Mouse (Mus musculus): ENCODE measurements around the gene Entpd2.
"Not testable (repeated sequence)": the region's sequence is repeated elsewhere in the genome, so short reads cannot be mapped to it uniquely, and the experiment has no call there.

Gene Entpd2

DNA sequence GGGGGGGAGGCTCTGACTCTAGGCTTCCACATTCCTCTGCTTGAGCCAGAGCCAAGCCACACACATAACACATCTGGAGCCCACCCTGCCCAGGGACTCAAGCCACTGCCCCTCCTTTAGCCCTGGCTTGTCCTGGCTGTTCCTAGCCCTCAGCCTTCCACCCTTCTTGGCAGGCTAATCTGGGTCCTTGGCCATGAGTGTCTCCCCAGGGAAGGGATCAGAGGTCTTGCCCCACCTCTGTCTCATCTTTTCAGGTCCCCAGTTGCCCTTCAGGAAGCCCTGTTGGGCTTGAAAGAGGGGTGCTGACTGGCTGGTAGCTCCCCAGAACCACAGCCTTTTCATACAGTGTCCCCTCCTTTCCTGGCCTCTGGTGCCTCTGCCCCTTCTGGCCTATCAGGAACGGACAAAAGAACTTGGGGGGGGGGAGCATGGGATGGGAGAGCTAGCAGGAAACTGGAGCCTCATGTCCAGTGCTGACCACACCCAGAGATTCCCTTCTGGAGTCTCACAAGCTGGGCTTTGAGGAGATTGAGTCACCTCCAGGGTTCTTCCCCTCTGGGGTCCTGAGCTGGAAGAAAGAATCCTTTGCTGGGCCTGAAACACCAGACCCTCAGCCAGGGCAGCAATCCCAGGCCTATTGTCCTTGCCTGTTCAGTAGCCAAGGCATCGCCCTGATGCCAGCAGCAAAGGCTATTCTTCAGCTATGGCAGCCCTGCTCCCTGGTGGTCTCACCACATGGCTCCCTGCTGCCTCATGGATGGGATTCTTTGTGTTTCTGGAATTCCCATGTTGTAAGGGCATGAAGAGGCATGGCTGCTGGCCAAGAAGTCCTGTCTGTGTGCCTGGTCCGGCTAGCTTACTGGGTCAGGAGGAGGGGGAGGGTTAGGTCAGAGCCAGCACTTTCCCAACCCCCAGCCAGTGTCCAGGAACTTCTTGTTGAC lies 1.1 kb upstream of the Entpd2 start:
- DNase-seq, result peak in 1 of 2 experiments; percentile 52

DNA sequence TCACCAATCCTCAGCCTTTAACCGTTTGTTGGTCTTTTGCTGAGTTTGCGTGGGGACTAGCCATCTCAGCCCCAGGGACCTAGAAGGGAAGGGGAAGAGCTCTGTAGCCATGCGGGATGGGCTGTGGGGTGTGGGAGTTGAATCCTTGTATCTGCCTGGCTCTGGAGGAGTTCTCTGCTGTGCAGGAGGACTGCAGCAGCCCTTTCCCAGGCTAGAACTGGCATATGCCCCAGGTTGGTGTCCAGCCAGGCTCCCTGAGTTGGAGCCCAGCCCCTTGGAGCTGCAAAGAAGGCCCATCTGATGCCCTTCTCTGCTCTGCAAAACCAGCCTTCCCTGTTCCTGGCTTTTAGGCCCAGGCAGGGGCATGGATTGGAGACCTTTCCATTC lies 916 bp downstream of the Entpd2 start:
- DNase-seq, result no peak

DNA sequence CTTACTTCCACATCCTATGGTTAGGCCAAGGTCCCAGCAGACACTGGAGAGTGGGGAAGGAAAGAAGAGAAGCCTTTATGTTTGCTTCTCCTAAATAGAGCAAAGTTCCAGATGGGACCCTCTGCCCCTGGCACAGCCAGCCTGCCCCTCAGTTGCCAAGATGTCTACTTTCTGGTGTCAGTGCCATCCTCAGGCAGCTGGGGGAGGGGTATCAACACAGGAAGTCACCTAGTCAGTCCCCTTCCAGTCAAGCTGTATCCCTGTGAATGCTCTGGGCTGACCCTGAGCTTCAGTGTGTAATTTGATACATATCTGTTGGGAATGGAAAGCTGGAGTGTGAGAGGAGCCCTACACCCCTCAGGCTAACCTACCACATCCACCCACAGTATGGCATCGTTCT lies 1.3 kb downstream of the Entpd2 start:
- no peak for DNase-seq

DNA sequence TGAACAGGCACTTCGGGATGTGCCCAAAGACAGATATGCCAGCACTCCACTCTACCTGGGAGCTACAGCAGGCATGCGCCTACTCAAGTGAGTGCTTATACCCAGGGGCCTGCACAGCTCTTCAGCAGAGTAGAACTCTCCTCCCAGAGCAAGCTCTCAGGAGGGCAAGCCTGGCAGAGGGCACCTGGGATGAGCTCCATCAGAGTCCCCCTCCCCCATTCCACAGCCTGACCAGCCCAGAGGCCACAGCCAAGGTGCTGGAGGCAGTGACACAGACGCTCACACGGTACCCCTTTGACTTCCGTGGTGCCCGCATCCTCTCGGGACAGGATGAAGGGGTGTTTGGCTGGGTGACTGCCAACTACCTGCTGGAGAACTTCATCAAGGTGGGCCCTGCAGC lies 2.4 kb downstream of the Entpd2 start:
- DNase-seq, result no peak

DNA sequence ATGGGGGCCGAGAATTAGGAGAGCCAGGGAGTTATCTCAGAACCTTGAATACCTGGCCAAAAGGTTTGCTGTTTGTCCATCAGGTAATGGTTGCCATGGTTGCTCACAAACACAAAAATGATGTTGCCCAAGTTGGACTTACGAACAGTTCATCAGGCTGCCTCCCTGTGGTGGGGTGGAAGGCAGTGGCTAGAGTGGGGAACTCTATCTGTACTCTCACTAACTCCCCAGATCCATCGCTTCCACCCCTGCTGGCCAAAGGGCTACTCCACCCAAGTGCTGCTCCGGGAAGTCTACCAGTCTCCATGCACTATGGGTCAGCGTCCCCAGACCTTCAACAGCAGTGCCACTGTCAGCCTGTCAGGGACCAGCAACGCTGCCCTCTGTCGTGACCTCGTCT lies 3.4 kb downstream of the Entpd2 start, which contains the start of gene Npdc1:
Gene Npdc1 (plus strand): TSS at position 301 of the 400 bp plus-strand sequence.
- no peak for DNase-seq

DNA sequence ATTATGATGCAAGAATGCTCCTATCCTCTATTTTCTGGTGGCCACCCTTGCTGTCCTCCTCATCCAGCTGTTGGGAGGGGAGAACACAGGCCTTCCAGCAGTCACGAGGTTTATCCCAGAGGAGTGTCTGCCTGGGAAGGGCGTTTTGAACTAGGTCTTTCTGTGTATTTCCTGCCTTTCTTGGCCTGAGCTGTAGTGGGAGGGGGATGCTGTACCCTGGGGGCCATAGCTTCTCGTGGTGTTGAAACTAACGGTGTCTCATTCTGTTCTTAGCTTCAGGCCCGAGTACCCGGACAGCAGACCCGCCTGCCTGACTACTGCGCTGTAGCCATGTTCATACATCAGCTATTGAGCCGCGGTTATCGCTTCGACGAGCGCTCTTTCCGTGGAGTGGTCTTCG lies 4.6 kb downstream of the Entpd2 start:
- DNase-seq, result no peak

DNA sequence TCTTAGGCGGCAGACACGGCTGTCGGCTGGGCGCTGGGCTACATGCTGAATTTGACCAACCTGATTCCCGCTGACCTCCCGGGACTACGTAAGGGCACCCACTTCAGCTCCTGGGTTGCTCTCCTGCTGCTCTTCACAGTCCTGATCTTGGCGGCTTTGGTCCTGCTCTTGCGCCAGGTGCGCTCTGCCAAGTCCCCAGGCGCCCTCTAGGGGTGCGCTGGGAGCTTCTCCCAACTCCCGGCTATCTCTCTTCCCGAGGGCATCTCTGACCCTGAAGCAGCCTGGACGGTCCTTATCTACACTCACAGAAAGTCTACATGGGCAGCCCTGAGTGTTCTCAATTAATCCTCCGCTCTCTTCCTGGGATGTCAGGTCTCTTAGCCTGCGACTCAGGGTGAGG lies 5.1 kb downstream of the Entpd2 start:
- peak; percentile 72 to 88 for DNase-seq

DNA sequence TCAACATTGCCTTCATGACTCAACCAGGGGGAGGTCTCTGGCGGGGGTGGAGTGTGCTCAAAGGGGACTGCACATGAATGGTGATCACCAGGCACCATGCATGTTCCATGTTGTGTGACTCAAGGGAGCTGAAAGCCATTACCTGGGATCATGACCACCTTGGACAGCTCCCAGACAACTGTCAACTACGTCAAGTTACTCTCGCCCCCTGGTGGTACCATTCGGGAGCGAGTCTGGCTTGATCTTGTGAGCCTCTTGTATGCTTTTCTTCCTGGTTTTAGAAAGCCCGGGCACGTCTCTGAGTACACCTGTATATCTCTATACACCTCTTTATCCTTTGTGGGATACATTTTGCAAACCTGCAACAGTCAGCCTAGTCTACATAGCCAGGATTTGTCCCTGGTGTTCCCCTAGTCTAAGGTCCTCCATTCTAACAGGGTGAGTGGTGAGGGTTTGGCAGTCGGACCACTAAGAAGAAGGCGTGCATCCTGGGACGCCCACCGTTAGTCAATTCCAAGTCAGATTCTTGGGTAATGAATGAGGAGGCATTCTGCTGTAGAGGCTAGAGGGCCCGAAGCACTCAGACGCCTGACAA lies 6.8 kb downstream of the Entpd2 start:
- DNase-seq, result peak; percentile 89 to 95

DNA sequence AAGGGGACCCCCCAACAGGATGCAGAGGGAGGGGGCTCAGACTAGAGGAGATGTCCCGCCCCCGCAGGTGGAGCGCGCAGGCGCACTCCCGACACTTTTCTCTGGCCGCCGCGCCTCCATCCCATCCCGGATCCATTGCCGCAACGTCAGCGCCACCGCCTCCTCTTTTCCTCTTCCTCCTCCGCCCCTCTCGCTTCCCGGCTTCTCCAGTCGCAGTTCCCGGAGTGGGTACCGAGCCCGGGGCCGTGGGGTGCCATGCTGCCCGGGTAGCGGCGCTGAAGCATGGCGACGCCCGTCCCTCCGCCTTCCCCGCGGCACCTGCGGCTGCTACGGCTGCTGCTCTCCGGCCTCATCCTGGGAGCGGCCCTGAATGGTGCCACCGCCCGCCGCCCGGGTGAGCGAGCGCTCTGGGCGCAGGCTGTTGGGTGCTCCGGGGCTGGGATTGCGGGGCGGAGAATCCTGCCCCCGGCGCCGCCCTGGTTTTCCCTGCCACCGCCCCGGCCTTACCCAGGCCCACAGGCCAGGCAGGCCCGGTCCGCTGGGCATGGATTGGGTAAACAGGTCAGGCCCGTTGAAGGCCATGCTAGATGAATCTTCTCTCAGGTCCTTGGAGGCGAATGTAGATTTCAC lies 7.4 kb downstream of the Entpd2 start:
- peak; percentile 76 to 80 for DNase-seq

DNA sequence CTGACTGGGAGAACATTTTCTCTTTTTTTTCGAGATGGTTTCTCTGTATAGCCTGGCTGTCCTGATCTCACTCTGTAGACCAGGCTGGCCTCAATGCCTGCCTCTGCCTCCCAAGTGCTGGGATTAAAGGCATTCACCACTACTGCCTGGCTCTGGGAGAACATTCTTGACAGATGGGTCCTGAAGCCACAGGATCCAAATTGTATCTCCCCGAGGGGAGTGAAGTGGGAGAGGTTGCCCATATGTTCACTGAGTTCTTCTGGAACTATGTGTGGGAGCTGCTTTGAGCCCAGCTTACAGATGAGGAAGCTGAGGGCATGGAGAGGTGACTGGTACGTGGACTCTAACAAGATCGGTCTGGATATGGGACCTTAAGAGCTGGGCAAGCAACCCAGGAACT lies 8.3 kb downstream of the Entpd2 start:
- no peak for DNase-seq

DNA sequence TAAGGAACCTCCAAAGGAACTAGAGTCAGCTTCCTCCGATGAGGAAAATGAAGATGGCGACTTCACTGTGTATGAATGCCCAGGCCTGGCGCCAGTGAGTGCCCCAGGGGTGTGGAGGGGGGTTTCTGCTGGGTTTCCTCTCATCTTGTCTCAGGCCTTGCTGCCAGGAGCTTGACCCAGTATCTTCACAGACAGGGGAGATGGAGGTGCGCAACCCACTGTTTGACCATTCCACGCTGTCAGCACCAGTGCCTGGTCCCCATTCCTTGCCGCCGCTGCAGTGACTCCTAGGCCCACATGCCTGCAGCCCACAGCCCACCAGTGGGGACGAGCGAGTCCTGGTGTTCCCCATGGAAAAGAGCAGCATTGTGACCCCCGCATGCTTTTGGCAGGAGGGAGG lies 13.2 kb downstream of the Entpd2 start:
- DNase-seq, result no peak

DNA sequence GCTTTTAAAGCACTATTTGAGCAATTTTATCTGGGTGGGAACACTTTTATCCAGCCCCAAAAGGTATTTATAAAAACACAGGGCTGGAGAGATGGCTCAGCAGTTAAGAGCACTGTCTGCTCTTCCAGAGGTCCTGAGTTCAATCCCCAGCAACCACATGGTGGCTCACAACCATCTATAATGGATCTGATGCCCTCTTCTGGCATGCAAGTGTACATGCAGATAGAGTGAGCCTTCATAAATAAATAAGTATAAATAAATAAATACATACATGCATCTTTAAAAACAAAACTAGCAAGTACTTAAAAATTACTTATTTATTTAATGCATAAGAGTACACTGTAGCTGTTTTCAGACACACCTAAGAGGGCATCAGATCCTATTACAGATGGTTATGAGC lies 17.8 kb downstream of the Entpd2 start:
- DNase-seq, result not testable (repeated sequence)

DNA sequence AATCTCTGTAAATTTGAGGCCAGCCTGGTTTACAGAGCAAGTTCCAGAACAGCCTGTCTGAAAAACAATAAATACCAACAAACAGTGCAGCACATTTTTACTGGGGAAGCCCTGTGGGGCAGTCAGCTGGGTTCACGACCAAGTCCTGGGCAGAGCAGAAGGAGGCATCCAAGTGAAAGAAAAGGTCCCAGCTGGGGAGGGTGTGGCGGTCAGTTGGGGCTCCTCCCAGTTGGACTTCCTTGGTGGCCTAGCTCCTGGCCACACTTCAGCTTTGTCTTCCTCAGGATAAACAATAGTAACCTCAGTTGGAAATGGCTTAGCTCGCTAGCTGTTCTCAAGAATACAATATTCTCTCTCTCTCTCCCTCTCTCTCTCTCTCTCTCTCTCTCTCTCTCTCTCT lies 21.8 kb downstream of the Entpd2 start:
- DNase-seq, result no peak

DNA sequence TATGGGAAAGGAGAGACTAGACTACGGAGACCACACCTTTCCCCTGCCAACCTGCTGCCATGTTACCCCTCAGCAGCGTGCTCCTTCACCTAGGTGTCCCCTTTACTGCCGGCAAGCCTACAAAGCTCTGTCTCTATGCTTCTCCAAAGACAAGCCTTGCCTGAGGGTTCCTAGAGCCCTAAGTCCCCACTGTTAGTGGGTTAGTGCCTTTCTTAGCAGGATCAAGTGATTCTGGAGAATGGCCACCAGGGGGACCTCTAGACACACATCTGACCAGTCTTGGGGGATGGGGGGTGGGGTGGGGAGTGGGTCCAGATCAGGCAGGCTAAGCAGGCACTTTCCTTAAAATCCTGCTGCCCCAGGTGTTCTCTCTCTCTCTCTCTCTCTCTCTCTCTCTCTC lies 26.2 kb downstream of the Entpd2 start:
- peak; percentile 35 to 75 for DNase-seq

DNA sequence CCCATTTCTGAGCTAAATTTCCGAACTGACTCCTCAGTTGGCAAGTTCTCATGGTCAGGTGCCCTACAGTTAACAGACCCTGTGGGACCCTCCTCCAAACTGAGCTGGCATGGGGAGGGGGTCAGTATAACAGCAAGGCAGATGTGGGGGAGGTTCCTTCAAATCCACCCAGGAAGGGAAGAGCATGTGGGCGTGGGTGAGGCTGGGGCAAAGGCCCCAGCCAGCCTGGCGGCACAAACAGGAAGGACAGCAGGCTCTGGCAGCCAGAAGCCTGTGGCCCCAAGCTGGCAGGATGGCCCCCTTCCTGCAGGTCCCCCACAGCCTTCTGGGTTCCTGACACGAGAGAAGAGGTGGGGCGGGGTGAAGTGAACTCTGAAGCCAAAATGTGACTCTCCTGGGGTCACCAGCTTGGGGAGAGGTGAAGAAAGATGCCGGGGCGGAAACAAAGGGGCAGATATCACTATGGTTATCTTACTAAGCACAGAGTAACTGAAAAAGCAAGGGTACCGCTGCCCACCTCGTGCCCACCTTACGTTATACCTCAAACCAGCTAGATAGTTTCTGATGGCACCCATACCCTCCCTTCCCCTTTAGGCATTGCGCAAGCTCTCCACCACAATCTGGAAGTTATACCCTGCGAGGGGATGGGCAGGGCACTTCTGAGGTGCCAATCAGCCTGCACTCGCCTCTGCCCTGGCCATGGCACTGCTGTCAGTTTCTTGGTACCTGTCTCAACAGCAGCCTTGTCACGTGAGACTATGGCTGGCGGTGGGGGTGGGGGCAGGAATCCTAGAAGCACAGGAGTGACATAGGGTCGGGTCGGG lies 27.1 kb downstream of the Entpd2 start, which contains the start of gene Fut7:
Gene Fut7 (plus strand): TSS at position 681 of the 824 bp plus-strand sequence.
- no peak for DNase-seq

DNA sequence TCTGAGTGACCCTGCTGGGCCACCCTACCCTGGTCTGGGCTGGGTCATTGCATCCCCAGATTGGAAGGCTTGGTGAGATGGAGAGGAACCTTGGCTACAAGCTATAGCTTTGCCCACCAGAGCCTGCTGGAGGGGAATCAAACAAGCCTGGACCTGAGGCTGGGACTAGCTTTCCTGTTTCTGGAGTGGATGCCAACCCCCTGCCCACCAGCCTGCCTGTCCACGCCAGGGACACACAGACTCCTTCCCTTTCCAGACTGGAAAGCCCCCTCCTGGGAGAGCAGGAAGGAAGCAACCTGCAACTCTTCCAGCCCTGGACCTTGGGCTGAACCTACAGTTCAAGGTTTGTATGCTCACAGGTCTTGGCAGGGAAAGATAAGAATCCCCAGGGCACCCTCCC lies 28.0 kb downstream of the Entpd2 start:
- DNase-seq, result no peak

DNA sequence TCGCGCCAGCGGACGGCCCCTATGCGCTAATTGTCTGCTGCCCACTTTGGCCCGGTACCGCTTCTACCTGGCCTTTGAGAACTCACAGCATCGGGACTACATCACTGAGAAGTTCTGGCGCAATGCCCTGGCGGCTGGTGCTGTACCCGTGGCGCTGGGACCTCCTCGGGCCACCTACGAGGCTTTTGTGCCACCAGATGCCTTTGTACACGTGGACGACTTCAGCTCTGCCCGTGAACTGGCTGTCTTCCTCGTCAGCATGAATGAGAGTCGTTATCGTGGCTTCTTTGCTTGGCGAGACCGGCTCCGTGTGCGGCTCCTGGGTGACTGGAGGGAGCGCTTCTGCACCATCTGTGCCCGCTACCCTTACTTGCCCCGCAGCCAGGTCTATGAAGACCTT lies 29.8 kb downstream of the Entpd2 start:
- no peak for DNase-seq

DNA sequence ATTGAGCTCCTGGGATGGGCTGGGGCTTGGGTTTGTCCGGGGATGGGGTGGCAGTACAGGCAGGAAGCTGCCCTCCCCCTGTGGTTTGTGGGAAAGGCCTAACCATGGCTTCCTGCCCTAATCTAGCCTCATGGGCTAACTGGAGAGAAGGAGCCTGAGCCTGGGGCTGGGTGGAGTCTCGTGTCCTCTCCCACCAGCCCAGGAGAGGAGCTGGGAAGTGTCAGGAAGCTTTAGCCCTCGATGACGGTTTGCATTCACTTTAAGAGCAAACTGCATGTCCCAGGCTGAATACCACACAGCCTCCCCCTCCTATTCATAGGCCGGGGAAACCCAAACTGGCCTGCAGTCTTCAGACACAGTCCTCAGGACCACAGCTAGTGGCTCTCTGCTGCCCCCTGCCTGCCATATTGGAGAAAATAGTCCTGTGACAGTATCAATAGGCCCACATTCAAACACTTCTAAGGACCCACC lies 31.1 kb downstream of the Entpd2 start:
- peak; percentile 70 to 89 for DNase-seq

DNA sequence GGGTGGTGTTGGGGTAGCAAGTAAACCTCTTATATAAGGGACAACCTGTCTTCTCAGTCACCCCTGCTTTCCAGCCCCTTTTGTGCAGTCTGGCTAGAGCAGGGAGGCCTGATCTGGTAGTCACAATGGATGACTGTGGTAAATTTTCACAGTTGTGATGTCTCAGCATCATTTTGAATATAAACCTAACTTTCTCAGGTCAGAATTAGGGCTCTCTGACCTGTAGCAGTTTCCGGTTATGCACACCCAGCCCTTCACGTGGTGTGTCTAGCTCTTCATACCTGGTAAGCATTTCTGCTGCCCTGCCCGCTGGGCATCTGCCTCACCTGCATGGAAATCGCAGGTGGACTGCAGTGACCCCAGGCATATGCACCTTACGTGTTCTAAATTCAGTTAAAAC lies 31.6 kb downstream of the Entpd2 start:
- no peak for DNase-seq

DNA sequence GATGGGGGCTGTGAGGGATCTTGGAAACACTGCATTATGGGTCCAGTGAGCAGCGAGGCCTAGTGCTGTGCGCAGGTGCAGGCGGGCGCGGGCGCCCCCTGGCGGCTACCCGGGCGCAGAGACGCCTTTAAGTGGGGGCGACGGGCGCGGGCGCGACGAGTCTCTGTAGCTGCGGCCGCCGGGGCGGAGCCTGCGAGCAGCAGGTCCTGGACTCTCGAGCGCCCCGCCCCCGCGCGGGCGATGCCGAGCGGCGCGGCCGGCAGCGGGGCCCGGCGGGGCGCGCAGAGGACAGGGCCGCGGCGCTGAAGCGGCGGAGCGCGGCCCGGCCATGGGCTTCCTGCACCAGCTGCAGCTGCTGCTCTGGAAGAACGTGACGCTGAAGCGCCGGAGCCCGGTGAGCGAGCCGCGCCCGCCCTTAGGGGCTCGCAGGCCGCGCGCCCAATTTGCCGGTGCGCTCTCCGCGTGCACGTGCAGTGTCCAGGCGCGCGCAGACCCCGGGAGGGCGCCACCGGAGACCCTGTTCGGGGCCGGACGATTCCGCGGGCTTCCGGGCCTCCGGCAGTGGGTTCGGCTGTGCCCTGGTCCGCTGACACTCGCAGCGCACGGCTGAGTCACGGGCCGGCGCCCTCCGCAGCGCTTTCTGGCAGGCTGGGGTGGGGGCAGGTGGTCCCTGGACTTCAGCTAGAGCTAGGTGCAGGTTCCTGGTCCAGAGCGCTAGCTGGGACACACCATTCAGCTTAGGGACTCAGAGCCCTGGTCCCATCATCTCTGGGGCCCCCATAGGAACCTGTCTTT lies 33.0 kb downstream of the Entpd2 start, which contains the start of gene Abca2:
Gene Abca2 (plus strand): TSS at position 262 of the 795 bp plus-strand sequence.
- peak; percentile 96 to 97 for DNase-seq

DNA sequence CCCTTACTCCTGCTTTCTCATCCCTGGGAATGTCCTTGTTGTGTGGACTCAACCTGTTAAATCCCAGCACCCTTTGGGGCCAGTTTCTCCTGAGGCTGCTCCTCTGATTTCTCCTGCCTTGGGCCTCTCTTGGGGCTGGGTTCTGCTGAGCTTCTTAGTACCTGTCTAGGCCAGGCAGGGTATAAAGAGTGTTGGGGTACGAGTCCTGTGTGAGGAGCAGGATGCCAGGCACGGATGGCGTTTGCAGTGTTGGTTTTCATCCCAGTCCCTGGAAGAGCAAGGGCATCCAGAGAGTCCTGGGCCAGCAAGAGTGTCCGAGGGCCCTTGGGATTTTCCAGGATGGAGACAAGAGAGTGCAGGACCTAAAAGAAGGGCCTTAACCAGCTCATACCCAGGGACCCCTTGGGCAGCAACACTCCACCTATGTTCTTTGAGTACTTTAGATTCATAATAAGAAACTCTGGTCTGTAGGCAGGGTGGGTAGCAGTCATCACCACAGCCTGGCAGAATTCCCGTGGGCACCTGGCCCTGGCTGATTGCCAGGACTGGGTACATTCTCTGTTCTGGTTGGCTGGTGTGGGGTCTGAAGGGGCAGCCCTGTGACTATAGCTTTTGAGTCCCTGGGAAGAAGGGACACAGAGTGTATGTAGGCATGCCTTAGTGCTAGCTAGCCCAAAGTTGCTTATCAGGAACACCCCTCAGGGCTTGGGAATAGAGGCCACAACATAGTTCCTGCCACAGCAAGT lies 33.9 kb downstream of the Entpd2 start:
- DNase-seq, result peak in 1 of 2 experiments; percentile 58
